Mouse (Mus musculus): ENCODE measurements around the gene Fbxo46.

GRCm38 (mm10) chr7:19155825-19156475, 36.3 kb downstream of the Fbxo46 start:
- TF ChIP-seq CTCF (IDR thresholded peaks at IDR 0.05 in 2 of 3, conservative IDR thresholded peaks at IDR 0.05 in 1 of 3; ENCODE audit: control insufficient read depth in 1 of 3, insufficient read depth in 1 of 3, low read depth in 2 of 3, low read length in 3 of 3, poor library complexity in 1 of 3, severe bottlenecking in 1 of 3) (peak; percentile 43 to 57 (median 48)), POLR2A (IDR thresholded peaks at IDR 0.05; ENCODE audit: control insufficient read depth in 1 of 2, insufficient read depth in 1 of 2, low read depth in 1 of 2, low read length in 2 of 2, poor library complexity in 1 of 2) (no peak), MAX (IDR thresholded peaks at IDR 0.05; ENCODE audit: low read length) (no peak), CHD2 (IDR thresholded peaks at IDR 0.05; ENCODE audit: low read length) (no peak), EP300 (IDR thresholded peaks at IDR 0.05; ENCODE audit: low read depth in 1 of 2, low read length in 2 of 2) (no peak), USF2 (IDR thresholded peaks at IDR 0.05; ENCODE audit: borderline replicate concordance in 1 of 2, insufficient read depth in 1 of 2, low read depth in 1 of 2, low read length in 2 of 2) (no peak), RAD21 (IDR thresholded peaks at IDR 0.05; ENCODE audit: low read depth, low read length) (peak; percentile 39), USF1 (IDR thresholded peaks at IDR 0.05; ENCODE audit: low read depth, low read length) (no peak)
